Mouse (Mus musculus) midbrain, embryonic 11.5 days (tissue): ENCODE measurements at regions not wholly inside any gene's neighbourhood (a gene's known extent, or its start where the extent isn't known, plus 50 kb on each side); places are given as distances from the start of the nearest gene placed in this dataset.

Source experiments
- ATAC-seq: fragments of 200-750 bp; cut with Nextera tagmentation; 2 replicates; pipeline ENCODE4 v1.8.0; 2017; ENCODE audit warnings: moderate TSS enrichment, moderate library complexity; ENCODE audit not compliant: low FRiP score
- DNase-seq: peaks from one replicate; pipeline ENCODE4 v3.0.0; 2015; ENCODE audit warnings: low spot score; ENCODE audit errors: missing footprints
- H3K27ac ChIP-seq: fragments of 300-500 bp; sonication (generic); 2 replicates; pipeline ENCODE4 v1.5.1; 2014; ENCODE audit warnings: low read depth, low read length
- H3K27me3 ChIP-seq: fragments of 300-500 bp; sonication (generic); 2 replicates; pipeline ENCODE4 v1.6.1; 2014; ENCODE audit warnings: mild to moderate bottlenecking, low read length, moderate library complexity, mixed read lengths; ENCODE audit not compliant: control insufficient read depth, insufficient read depth
- H3K36me3 ChIP-seq: fragments of 300-500 bp; sonication (generic); 2 replicates; pipeline ENCODE4 v1.6.1; 2014; ENCODE audit warnings: mild to moderate bottlenecking, low read length, moderate library complexity, mixed read lengths; ENCODE audit not compliant: control insufficient read depth, insufficient read depth
- H3K4me1 ChIP-seq: fragments of 300-500 bp; sonication (generic); 2 replicates; pipeline ENCODE4 v1.6.1; 2014; ENCODE audit warnings: low read length; ENCODE audit not compliant: control insufficient read depth, insufficient read depth
- H3K4me2 ChIP-seq: fragments of 300-500 bp; sonication (generic); 2 replicates; pipeline ENCODE4 v1.6.1; 2014; ENCODE audit warnings: mild to moderate bottlenecking, moderate library complexity
- H3K4me3 ChIP-seq: fragments of 300-500 bp; sonication (generic); 2 replicates; pipeline ENCODE4 v1.5.1; 2014; ENCODE audit warnings: low read depth, low read length
- H3K9ac ChIP-seq: fragments of 300-500 bp; sonication (generic); 2 replicates; pipeline ENCODE4 v1.6.1; 2014; ENCODE audit warnings: low read length
- H3K9me3 ChIP-seq: fragments of 300-500 bp; sonication (generic); 2 replicates; pipeline ENCODE4 v1.6.1; 2016; ENCODE audit warnings: low read length; ENCODE audit not compliant: control insufficient read depth
- WGBS: fragments of 180-500 bp; shearing (Covaris S2); extraction: QIAGEN DNeasy Blood & Tissue Kit; methylation state at CpG from one replicate; pipeline ENCODE4 v1.1.7; 2014; 5-methylcytosine and 5-hydroxymethylcytosine counted together

- Histone ChIP-seq H3K9me3 (no peaks in the 10 kb centered on the region), H3K9ac (no peak overlapping the region), H3K4me2 (no peak overlapping the region), H3K36me3 (no peaks in the 10 kb centered on the region), H3K27me3 (no peaks in the 10 kb centered on the region), H3K4me1 (no peaks in the 10 kb centered on the region), H3K27ac (no peak overlapping the region), H3K4me3 (no peak overlapping the region)
- DNase-seq (no peak), ATAC-seq (no peak)
- 85% methylated on average over 2 of the region's 2 CpGs for WGBS
Measured at GRCm38 (mm10) chr3:53315449-53315848, 147.7 kb downstream of the Nhlrc3 start.
